Comparison of ENCODE assay signal across 13 mouse cellular contexts in the genomic region with DNA sequence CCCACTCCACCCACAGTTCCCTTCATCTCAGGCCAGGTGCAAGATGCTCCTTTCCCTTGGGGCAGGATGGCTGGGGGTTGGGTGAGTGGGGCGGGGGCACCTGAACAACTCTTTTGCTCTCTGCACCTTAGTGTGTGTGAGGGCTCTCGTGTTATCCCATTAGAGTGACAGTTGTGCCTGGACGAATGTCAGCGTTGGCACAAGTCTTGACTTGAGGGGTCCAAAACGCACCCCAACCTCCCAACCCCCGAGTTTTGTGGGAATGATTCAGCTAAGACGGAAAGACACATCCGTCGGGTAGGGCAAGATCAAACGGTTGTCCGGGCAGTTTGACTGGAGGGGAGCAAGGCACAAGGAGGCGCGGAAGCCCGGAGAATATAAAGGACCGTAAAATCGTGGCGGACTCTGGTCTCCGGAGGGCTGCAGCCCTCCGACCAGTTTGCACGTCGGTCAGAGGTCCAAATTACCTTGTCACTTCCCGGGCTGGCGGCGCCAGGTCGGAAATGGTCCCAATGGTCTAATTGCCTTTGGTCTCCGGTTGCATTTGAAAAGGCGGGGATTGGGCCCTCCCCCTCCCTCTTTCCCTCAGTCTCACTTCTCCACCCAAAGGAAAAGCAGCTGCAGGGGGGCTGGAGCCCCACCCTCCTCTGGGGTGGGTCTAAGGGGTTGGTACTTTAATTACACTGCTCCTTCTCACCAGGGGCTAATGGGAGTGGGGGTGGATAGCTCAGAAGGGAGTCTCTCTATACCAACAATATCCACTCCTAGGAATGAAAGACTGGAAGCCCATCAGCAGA. TPM values are rescaled to one million over a fixed set of nuclear protein-coding genes. Genes with fewer than 3 reads are reported as not detected.
DNase-seq lines count a peak whose midpoint lies in the region; ATAC-seq lines count a peak whose summit lies in the region.
"Had no signal": no experiment of that assay in that cellular context is flagged by ENCODE, and none has a peak within 500 bp of the region (broad histone marks: within the 10 kb centered on the region; RNA-seq: fewer than 3 reads in every experiment).

No protein-coding gene starts in this region.

- H3K36me3 ChIP-seq in heart, embryonic 12.5 days, result no peaks in the 10 kb centered on the region
- H3K36me3 ChIP-seq in hindbrain, embryonic 13.5 days, result no peaks in the 10 kb centered on the region
- no peaks in the 10 kb centered on the region for H3K36me3 ChIP-seq in midbrain, embryonic 12.5 days
- H3K36me3 ChIP-seq in forebrain, embryonic 12.5 days (replicated peaks), result no peaks in the 10 kb centered on the region
- H3K36me3 ChIP-seq: liver, embryonic 15.5 days had no signal

- H3K27ac ChIP-seq in heart, embryonic 12.5 days (ENCODE audit: poor library complexity, severe bottlenecking), result no peak overlapping the region
- peak overlapping the region; percentile 82 for H3K27ac ChIP-seq in hindbrain, embryonic 13.5 days
- no peak overlapping the region for H3K27ac ChIP-seq in midbrain, embryonic 12.5 days (replicated peaks)
- no peak overlapping the region for H3K27ac ChIP-seq in forebrain, embryonic 12.5 days
- H3K27ac ChIP-seq: liver, embryonic 15.5 days had no signal

- H3K4me1 ChIP-seq in heart, embryonic 12.5 days (replicated peaks), result peaks cover 27% of the 10 kb centered on the region
- H3K4me1 ChIP-seq in hindbrain, embryonic 13.5 days (replicated peaks), result peaks cover 16% of the 10 kb centered on the region
- H3K4me1 ChIP-seq in midbrain, embryonic 12.5 days, result peaks cover 14% of the 10 kb centered on the region
- peaks cover 11% of the 10 kb centered on the region for H3K4me1 ChIP-seq in forebrain, embryonic 12.5 days

- no peak for DNase-seq in heart, postnatal 36 days
- DNase-seq in ES-CJ7 (ENCODE audit: low read depth, low spot score), result peak; percentile 94
- no peak for DNase-seq in left cerebral cortex, postnatal 10 days (ENCODE audit: extremely low spot score in 1 of 2, low spot score in 2 of 2)
- DNase-seq: right cerebral cortex, adult 18-20 months had no signal

- peaks cover 94% of the 10 kb centered on the region for H3K27me3 ChIP-seq in heart, embryonic 12.5 days (replicated peaks)
- H3K27me3 ChIP-seq in hindbrain, embryonic 13.5 days, result peaks cover 95% of the 10 kb centered on the region
- H3K27me3 ChIP-seq in midbrain, embryonic 12.5 days, result peaks cover 99% of the 10 kb centered on the region
- peaks cover 99% of the 10 kb centered on the region for H3K27me3 ChIP-seq in forebrain, embryonic 12.5 days

- H3K9ac ChIP-seq in heart, embryonic 12.5 days, result no peak overlapping the region
- peak overlapping the region; percentile 57 for H3K9ac ChIP-seq in hindbrain, embryonic 13.5 days
- H3K9ac ChIP-seq in midbrain, embryonic 12.5 days (replicated peaks), result no peak overlapping the region
- no peak overlapping the region for H3K9ac ChIP-seq in forebrain, embryonic 12.5 days
- H3K9ac ChIP-seq: liver, embryonic 15.5 days had no signal

- no peaks in the 10 kb centered on the region for H3K9me3 ChIP-seq in heart, embryonic 12.5 days (replicated peaks)
- no peaks in the 10 kb centered on the region for H3K9me3 ChIP-seq in hindbrain, embryonic 13.5 days
- H3K9me3 ChIP-seq in midbrain, embryonic 12.5 days, result no peaks in the 10 kb centered on the region
- H3K9me3 ChIP-seq in forebrain, embryonic 12.5 days, result no peaks in the 10 kb centered on the region
- H3K9me3 ChIP-seq: liver, embryonic 15.5 days had no signal

- intact Hi-C loops in heart, postnatal 36 days (cut with DNase I), result loop anchor here (5.0 kb wide), 3 partner anchors 47 to 1137 kb away; no protein-coding TSS in a partner anchor
- intact Hi-C loops in left cerebral cortex, postnatal 10 days (cut with DNase I), result loop anchor here (5.0 to 10.0 kb wide), 4 partner anchors 50 to 1142 kb away; partner anchors contain the start of genes Hoxa1 and Hoxa13

- H3K4me2 ChIP-seq in heart, embryonic 12.5 days, result peak overlapping the region; percentile 48
- peak overlapping the region; percentile 19; the same call in 1 of the 2 replicates for H3K4me2 ChIP-seq in hindbrain, embryonic 13.5 days
- no peak overlapping the region for H3K4me2 ChIP-seq in midbrain, embryonic 12.5 days (replicated peaks)
- no peak overlapping the region for H3K4me2 ChIP-seq in forebrain, embryonic 12.5 days
- H3K4me2 ChIP-seq: liver, embryonic 15.5 days had no signal

- no peak for ATAC-seq in heart, embryonic 12.5 days (ENCODE audit: insufficient number of reproducible peaks, low FRiP score)
- 0 out of 2 replicates have a peak, but pooled peaks have one; percentile 14 for ATAC-seq in hindbrain, embryonic 13.5 days (ENCODE audit: low FRiP score)
- no peak for ATAC-seq in midbrain, embryonic 12.5 days (ENCODE audit: low FRiP score, low read depth)
- ATAC-seq in granulocyte monocyte progenitor cell, adult 5-6 weeks (replicated peaks; ENCODE audit: poor library complexity, severe bottlenecking), result no peak
- ATAC-seq in forebrain, embryonic 12.5 days (ENCODE audit: low FRiP score), result no peak

- under 1% methylated on average over 27 of the region's 27 CpGs for WGBS in heart, embryonic 12.5 days
- WGBS in hindbrain, embryonic 13.5 days, result under 1% methylated on average over 27 of the region's 27 CpGs
- WGBS in midbrain, embryonic 12.5 days, result under 1% methylated on average over 27 of the region's 27 CpGs
- WGBS in forebrain, embryonic 12.5 days, result under 1% methylated on average over 27 of the region's 27 CpGs

- H3K4me3 ChIP-seq in heart, embryonic 12.5 days, result no peak overlapping the region
- peak overlapping the region; percentile 35 for H3K4me3 ChIP-seq in hindbrain, embryonic 13.5 days
- H3K4me3 ChIP-seq in midbrain, embryonic 12.5 days, result peak overlapping the region; percentile 13
- no peak overlapping the region for H3K4me3 ChIP-seq in forebrain, embryonic 12.5 days (replicated peaks)
- H3K4me3 ChIP-seq: liver, embryonic 15.5 days had no signal

RNA-seq across cellular contexts. Expression of gene Evx1, which starts 1.2 kb away (rescaled TPM):
- polyA plus RNA-seq in heart, embryonic 12.5 days (2016; fragmentation: Nextera tagmentation; extraction: Ambion mirVana), result not detected in 2 replicates
- total RNA-seq in heart, postnatal 36 days (2021), result not detected
- 3.5 and 3.7 TPM in 2 replicates for polyA plus RNA-seq in hindbrain, embryonic 13.5 days (2015; fragmentation: Nextera tagmentation; extraction: Ambion mirVana)
- 0.81 and 0.82 TPM in 2 replicates for polyA plus RNA-seq in midbrain, embryonic 12.5 days (2016; fragmentation: Nextera tagmentation; extraction: Ambion mirVana)
- total RNA-seq in granulocyte monocyte progenitor cell, adult 5-6 weeks (2014; fragmentation: Nextera tagmentation), result not detected in 2 replicates
- not detected in 2 replicates for total RNA-seq in granulocyte monocyte progenitor cell, adult 5-6 weeks (2017)
- total RNA-seq in left cerebral cortex, postnatal 10 days (2021), result not detected
- polyA plus RNA-seq in forebrain, embryonic 12.5 days (2016; fragmentation: Nextera tagmentation; extraction: Ambion mirVana), result not detected in 2 replicates
- total RNA-seq: common myeloid progenitor, adult 5-6 weeks; layer of hippocampus, adult 18-20 months had no signal
- polyA plus RNA-seq: heart, embryonic 16.5 days; liver, embryonic 15.5 days had no signal

RNA-seq across cellular contexts. Expression of gene Hoxa13, which starts 53.8 kb away (rescaled TPM):
- 0.10 TPM in 1 of 2 replicates, not detected in the other for polyA plus RNA-seq in heart, embryonic 12.5 days (2016; fragmentation: Nextera tagmentation; extraction: Ambion mirVana)
- total RNA-seq in heart, postnatal 36 days (2021), result not detected
- not detected in 2 replicates for polyA plus RNA-seq in hindbrain, embryonic 13.5 days (2015; fragmentation: Nextera tagmentation; extraction: Ambion mirVana)
- polyA plus RNA-seq in midbrain, embryonic 12.5 days (2016; fragmentation: Nextera tagmentation; extraction: Ambion mirVana), result not detected in 2 replicates
- not detected in 2 replicates for total RNA-seq in granulocyte monocyte progenitor cell, adult 5-6 weeks (2014; fragmentation: Nextera tagmentation)
- total RNA-seq in granulocyte monocyte progenitor cell, adult 5-6 weeks (2017), result not detected in 2 replicates
- total RNA-seq in left cerebral cortex, postnatal 10 days (2021), result not detected
- not detected in 2 replicates for polyA plus RNA-seq in forebrain, embryonic 12.5 days (2016; fragmentation: Nextera tagmentation; extraction: Ambion mirVana)
- total RNA-seq: common myeloid progenitor, adult 5-6 weeks; layer of hippocampus, adult 18-20 months had no signal
- polyA plus RNA-seq: heart, embryonic 16.5 days; liver, embryonic 15.5 days had no signal

Comparison
In these comparisons a context has a peak if more than half of its experiments do, and no peak if none do; other contexts are left out.
1. H3K4me2 ChIP-seq: peak in heart, embryonic 12.5 days (single experiment) and hindbrain, embryonic 13.5 days (single experiment); none in midbrain, embryonic 12.5 days (single experiment) and forebrain, embryonic 12.5 days (single experiment).
2. H3K4me3 ChIP-seq: peak in hindbrain, embryonic 13.5 days (single experiment) and midbrain, embryonic 12.5 days (single experiment); none in heart, embryonic 12.5 days (single experiment) and forebrain, embryonic 12.5 days (single experiment).